Mouse (Mus musculus) stomach, postnatal 0 days (tissue): ENCODE data around the gene Scn8a. TPM values are rescaled to one million over a fixed set of nuclear protein-coding genes. Genes with fewer than 3 reads are reported as not detected.
A peak's percentile ranks its signal among the peaks of the same experiment; 100 is the strongest.

ENCODE experiments used
- ATAC-seq: fragments of 200-750 bp; cut with Nextera tagmentation; 2 replicates; pipeline ENCODE4 v1.8.0; 2017; ENCODE audit not compliant: low FRiP score, low TSS enrichment
- DNase-seq: peaks from one replicate; pipeline ENCODE4 v3.0.0-alpha.2; 2016; ENCODE audit warnings: low spot score
- H3K27ac ChIP-seq: fragments of 300-500 bp; sonication (generic); replicated peaks from 2 replicates; pipeline ENCODE4 v1.5.1; 2014; ENCODE audit warnings: mild to moderate bottlenecking, control low read depth
- H3K27me3 ChIP-seq: fragments of 300-500 bp; sonication (generic); 2 replicates; pipeline ENCODE4 v1.6.1; 2014; ENCODE audit warnings: low read length; ENCODE audit not compliant: control insufficient read depth, insufficient read depth
- H3K36me3 ChIP-seq: fragments of 300-500 bp; sonication (generic); 2 replicates; pipeline ENCODE4 v1.6.1; 2014; ENCODE audit warnings: low read length, mixed read lengths; ENCODE audit not compliant: control insufficient read depth, insufficient read depth
- H3K4me1 ChIP-seq: fragments of 300-500 bp; sonication (generic); replicated peaks from 2 replicates; pipeline ENCODE4 v1.6.1; 2014; ENCODE audit warnings: antibody characterized with exemption; ENCODE audit not compliant: control insufficient read depth, insufficient read depth
- H3K4me2 ChIP-seq: fragments of 300-500 bp; sonication (generic); replicated peaks from 2 replicates; pipeline ENCODE4 v1.6.1; 2014; ENCODE audit warnings: low read depth, mild to moderate bottlenecking, control low read depth, moderate library complexity
- H3K4me3 ChIP-seq: fragments of 300-500 bp; sonication (generic); 2 replicates; pipeline ENCODE4 v1.5.1; 2014; ENCODE audit warnings: low read depth, low read length, control low read depth
- H3K9ac ChIP-seq: fragments of 300-500 bp; sonication (generic); 2 replicates; pipeline ENCODE4 v1.6.1; 2014; ENCODE audit warnings: mild to moderate bottlenecking, low read length, control low read depth, mixed read lengths
- H3K9me3 ChIP-seq: fragments of 300-500 bp; sonication (generic); 2 replicates; pipeline ENCODE4 v1.6.1; 2016; ENCODE audit warnings: low read length; ENCODE audit not compliant: control insufficient read depth
- CTCF ChIP-seq: IDR thresholded peaks from 2 replicates; pipeline ENCODE4 v1.5.1; 2016; ENCODE audit warnings: antibody characterized with exemption, low read depth, mild to moderate bottlenecking, moderate library complexity
- EP300 ChIP-seq: optimal IDR thresholded peaks from 2 replicates; pipeline ENCODE3; 2016; ENCODE audit warnings: antibody characterized with exemption
- WGBS: fragments of 180-500 bp; shearing (Covaris S2); extraction: QIAGEN DNeasy Blood & Tissue Kit; methylation state at CpG from one replicate; pipeline ENCODE4 v1.1.7; 2014; 5-methylcytosine and 5-hydroxymethylcytosine counted together
- polyA plus RNA-seq: library from polyadenylated mRNA; unstranded; fragments of >200 nt; fragmentation: Nextera tagmentation; extraction: Ambion mirVana; gene quantifications from 2 replicates; pipeline ENCODE4 v1.2.1, GENCODE M21; 2015

Scn8a gene
- polyA plus RNA-seq, 1 experiment from 2014 or later, result 0.61 TPM

- no peak overlapping the region for H3K27ac ChIP-seq
- H3K36me3 ChIP-seq, result no peaks in the 10 kb centered on the region
- ATAC-seq (no peak), DNase-seq (no peak)
- H3K4me3 ChIP-seq, result no peak overlapping the region
- no peaks in the 10 kb centered on the region for H3K27me3 ChIP-seq
- TF ChIP-seq EP300, result no peak
- no peak for TF ChIP-seq CTCF
- H3K4me1 ChIP-seq, result no peaks in the 10 kb centered on the region
- no peak overlapping the region for H3K9ac ChIP-seq
- 89% methylated on average over 3 of the region's 3 CpGs for WGBS
- H3K4me2 ChIP-seq, result no peak overlapping the region
- no peaks in the 10 kb centered on the region for H3K9me3 ChIP-seq
Measured at GRCm38 (mm10) chr15:101002466-101002865, 132.8 kb downstream of the Scn8a start.

GRCm38 (mm10) chr15:101004538-101004937, 134.9 kb downstream of the Scn8a start:
- Histone ChIP-seq H3K4me3 (no peak overlapping the region), H3K4me2 (no peak overlapping the region), H3K4me1 (no peaks in the 10 kb centered on the region), H3K9me3 (no peaks in the 10 kb centered on the region), H3K27ac (no peak overlapping the region), H3K36me3 (no peaks in the 10 kb centered on the region), H3K9ac (no peak overlapping the region), H3K27me3 (no peaks in the 10 kb centered on the region)
- 56% methylated on average over 3 of the region's 3 CpGs for WGBS
- TF ChIP-seq EP300, result no peak
- TF ChIP-seq CTCF, result no peak
- ATAC-seq, result no peak
- DNase-seq, result no peak

- Histone ChIP-seq H3K4me1 (no peaks in the 10 kb centered on the region), H3K36me3 (no peaks in the 10 kb centered on the region), H3K4me3 (no peak overlapping the region), H3K4me2 (no peak overlapping the region), H3K27me3 (no peaks in the 10 kb centered on the region), H3K9ac (no peak overlapping the region), H3K27ac (no peak overlapping the region), H3K9me3 (no peaks in the 10 kb centered on the region)
- DNase-seq, result no peak
- no peak for ATAC-seq
- WGBS, result 84% methylated on average over 8 of the region's 8 CpGs
- TF ChIP-seq CTCF (no peak), EP300 (no peak)
Measured at GRCm38 (mm10) chr15:101005717-101006116, 136.1 kb downstream of the Scn8a start.

- TF ChIP-seq CTCF, result no peak
- TF ChIP-seq EP300, result no peak
- H3K27me3 ChIP-seq, result no peaks in the 10 kb centered on the region
- WGBS, result 11% methylated on average over 14 of the region's 15 CpGs
- H3K36me3 ChIP-seq, result no peaks in the 10 kb centered on the region
- no peak overlapping the region for H3K27ac ChIP-seq
- peak; percentile 70 for DNase-seq
- peak overlapping the region; percentile 31 for H3K4me3 ChIP-seq
- peak overlapping the region; percentile 58 for H3K4me2 ChIP-seq
- H3K9ac ChIP-seq, result no peak overlapping the region
- peak; percentile 87 for ATAC-seq
- H3K4me1 ChIP-seq, result no peaks in the 10 kb centered on the region
- no peaks in the 10 kb centered on the region for H3K9me3 ChIP-seq
Measured at GRCm38 (mm10) chr15:101006251-101007040, 136.8 kb downstream of the Scn8a start.

- no peak overlapping the region for H3K27ac ChIP-seq
- ATAC-seq, result no peak
- WGBS, result 86% methylated on average over 7 of the region's 7 CpGs
Measured at GRCm38 (mm10) chr15:101007236-101007635, 137.6 kb downstream of the Scn8a start.

GRCm38 (mm10) chr15:101008386-101009010, 138.8 kb downstream of the Scn8a start:
- no peaks in the 10 kb centered on the region for H3K27me3 ChIP-seq
- H3K27ac ChIP-seq, result no peak overlapping the region
- no peaks in the 10 kb centered on the region for H3K4me1 ChIP-seq
- ATAC-seq (no peak), DNase-seq (no peak)
- H3K9ac ChIP-seq, result no peak overlapping the region
- TF ChIP-seq CTCF, result no peak
- TF ChIP-seq EP300, result no peak
- H3K4me2 ChIP-seq, result no peak overlapping the region
- H3K36me3 ChIP-seq, result no peaks in the 10 kb centered on the region
- H3K9me3 ChIP-seq, result no peaks in the 10 kb centered on the region
- WGBS, result 53% methylated on average over 14 of the region's 14 CpGs
- no peak overlapping the region for H3K4me3 ChIP-seq

More at GRCm38 (mm10) chr15:101007236-101007635, 137.6 kb downstream of the Scn8a start:
- DNase-seq, result no peak
- Histone ChIP-seq H3K4me2 (no peak overlapping the region), H3K4me3 (no peak overlapping the region; the same call in 1 of the 2 replicates), H3K27me3 (no peaks in the 10 kb centered on the region), H3K36me3 (no peaks in the 10 kb centered on the region), H3K9me3 (no peaks in the 10 kb centered on the region), H3K9ac (no peak overlapping the region), H3K4me1 (no peaks in the 10 kb centered on the region)
- TF ChIP-seq CTCF, result no peak
- no peak for TF ChIP-seq EP300
